Mouse (Mus musculus) embryonic fibroblast, embryonic 13.5 days (primary cell): ENCODE results near the gene Pcyt2. TPM values are rescaled to one million over a fixed set of nuclear protein-coding genes. Genes with fewer than 3 reads are reported as not detected.

Source experiments
- H3K27ac ChIP-seq: 2 replicates; pipeline ENCODE4 v1.5.1; 2012; ENCODE audit warnings: low read length, control low read depth, inconsistent platforms; ENCODE audit not compliant: insufficient read depth
- H3K4me1 ChIP-seq: 2 replicates; pipeline ENCODE4 v1.6.1; 2011; ENCODE audit warnings: low read length; ENCODE audit not compliant: control insufficient read depth, insufficient read depth
- H3K4me3 ChIP-seq: 2 replicates; pipeline ENCODE4 v1.5.1; 2011; ENCODE audit warnings: mild to moderate bottlenecking, control low read depth, low read length; ENCODE audit not compliant: insufficient read depth
- CTCF ChIP-seq: IDR thresholded peaks from 2 replicates; pipeline ENCODE4 v1.5.1; 2011; ENCODE audit warnings: mild to moderate bottlenecking, control low read depth, low read length, moderate library complexity, borderline replicate concordance; ENCODE audit not compliant: insufficient read depth
- POLR2A ChIP-seq: IDR thresholded peaks from 2 replicates; pipeline ENCODE4 v1.6.1; 2011; ENCODE audit warnings: low read depth, mild to moderate bottlenecking, control low read depth, low read length, moderate library complexity
- polyA plus RNA-seq: library from polyadenylated mRNA; stranded (reverse); fragments of >200 nt; gene quantifications from 2 replicates; pipeline ENCODE4 v1.2.4, GENCODE M21; 2011; ENCODE audit warnings: low read depth; ENCODE audit not compliant: missing spikeins, insufficient read length

Gene Pcyt2
- polyA plus RNA-seq, 1 experiment = 45.2 TPM

DNA sequence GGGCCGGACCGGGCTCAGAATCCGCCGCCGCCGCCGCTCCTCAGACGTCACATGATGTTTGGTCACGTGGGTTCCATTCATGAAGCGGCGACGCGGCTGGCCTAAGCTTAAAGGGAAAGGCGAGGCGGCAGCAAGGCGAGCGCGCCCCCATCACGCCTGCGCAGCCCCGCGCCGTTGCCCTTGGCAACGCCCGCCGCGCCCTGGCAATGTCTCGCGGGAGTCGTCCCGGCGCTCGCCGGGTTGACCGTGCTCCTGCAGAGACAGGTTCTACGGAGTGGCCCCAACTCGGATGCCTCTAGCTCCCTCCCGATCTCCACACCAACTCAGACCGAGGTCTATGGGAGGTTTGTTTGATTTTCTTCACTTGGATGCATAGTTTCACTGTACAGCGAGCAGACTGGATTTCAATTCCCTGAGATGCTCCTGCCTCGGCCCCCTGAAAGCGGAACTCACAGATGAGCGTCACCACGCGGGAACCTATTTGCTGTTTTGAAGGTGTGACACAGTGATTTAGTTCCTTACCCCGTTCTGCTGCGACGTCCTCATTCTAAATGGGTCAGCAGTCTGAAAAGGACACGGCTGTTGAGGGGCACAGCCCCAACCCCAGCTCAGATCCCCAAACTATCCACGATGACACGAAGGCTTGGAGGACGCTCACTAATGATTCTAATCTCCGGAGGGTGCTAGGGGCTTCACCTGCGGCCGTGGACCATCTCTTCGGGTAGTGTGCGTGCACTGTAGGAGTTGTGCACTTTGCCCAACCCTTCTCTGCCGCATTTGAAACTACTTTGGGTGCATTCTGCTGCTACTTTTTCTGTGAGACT lies 16.0 kb upstream of the Pcyt2 start, which contains the start of gene Mafg:
Gene Mafg (minus strand): TSS at position 81 of the 824 bp plus-strand sequence.
- TF ChIP-seq POLR2A (peak; percentile 74), CTCF (no peak)

GRCm38 (mm10) chr11:120632559-120633519 lies 15.1 kb upstream of the Pcyt2 start:
- peak; percentile 58; the same call in 1 of the 2 replicates for TF ChIP-seq POLR2A
- no peak for TF ChIP-seq CTCF
- Histone ChIP-seq H3K27ac (peak overlapping the region; percentile 90), H3K4me1 (peaks cover 8% of the 10 kb centered on the region; the same call in 1 of the 2 replicates), H3K4me3 (peak overlapping the region; percentile 75)

More for the DNA sequence above, 16.0 kb upstream of the Pcyt2 start, which contains the start of gene Mafg:
- H3K4me1 ChIP-seq = peaks cover 8% of the 10 kb centered on the region; the same call in 1 of the 2 replicates
- peak within 1 kb of the TSS; percentile 90 for H3K27ac ChIP-seq
- H3K4me3 ChIP-seq = peak within 1 kb of the TSS; percentile 75

DNA sequence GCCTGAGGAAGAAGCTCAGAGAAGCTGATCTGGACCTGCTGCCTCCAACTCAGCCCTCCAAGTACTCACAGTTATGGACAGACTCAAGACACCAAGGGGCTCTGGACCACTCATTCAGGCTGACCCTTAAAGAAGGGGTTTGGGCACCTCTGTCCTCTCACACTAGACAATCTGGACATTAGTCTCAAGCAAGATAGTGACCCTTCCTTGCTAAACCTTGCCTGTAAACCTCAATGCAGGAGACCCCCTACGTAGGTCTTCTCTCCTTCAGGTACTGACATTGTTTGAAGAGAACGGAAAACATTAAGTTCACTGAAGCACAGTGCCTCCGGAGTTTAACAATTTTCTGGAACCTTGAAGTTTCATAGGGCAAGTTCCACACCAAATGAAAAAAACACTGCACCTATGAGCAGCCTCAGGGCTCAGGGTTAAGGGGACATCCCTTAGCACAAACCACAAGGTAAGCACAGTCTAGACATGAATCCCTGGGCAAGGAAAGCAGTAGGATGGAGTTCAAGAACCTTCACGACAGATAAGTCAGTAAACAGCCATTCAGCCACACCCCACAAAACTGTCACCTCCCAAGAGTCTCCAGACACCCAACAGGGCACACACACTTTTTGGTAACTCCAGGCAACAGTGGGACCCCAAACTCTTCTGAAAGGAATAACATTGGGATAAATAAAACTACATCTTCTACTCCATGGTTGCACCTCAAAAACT lies 14.2 kb upstream of the Pcyt2 start:
- Histone ChIP-seq H3K27ac (peak overlapping the region; percentile 90), H3K4me3 (peak overlapping the region; percentile 75), H3K4me1 (peaks cover 8% of the 10 kb centered on the region; the same call in 1 of the 2 replicates)
- TF ChIP-seq POLR2A (no peak; the same call in 1 of the 2 replicates), CTCF (no peak)

DNA sequence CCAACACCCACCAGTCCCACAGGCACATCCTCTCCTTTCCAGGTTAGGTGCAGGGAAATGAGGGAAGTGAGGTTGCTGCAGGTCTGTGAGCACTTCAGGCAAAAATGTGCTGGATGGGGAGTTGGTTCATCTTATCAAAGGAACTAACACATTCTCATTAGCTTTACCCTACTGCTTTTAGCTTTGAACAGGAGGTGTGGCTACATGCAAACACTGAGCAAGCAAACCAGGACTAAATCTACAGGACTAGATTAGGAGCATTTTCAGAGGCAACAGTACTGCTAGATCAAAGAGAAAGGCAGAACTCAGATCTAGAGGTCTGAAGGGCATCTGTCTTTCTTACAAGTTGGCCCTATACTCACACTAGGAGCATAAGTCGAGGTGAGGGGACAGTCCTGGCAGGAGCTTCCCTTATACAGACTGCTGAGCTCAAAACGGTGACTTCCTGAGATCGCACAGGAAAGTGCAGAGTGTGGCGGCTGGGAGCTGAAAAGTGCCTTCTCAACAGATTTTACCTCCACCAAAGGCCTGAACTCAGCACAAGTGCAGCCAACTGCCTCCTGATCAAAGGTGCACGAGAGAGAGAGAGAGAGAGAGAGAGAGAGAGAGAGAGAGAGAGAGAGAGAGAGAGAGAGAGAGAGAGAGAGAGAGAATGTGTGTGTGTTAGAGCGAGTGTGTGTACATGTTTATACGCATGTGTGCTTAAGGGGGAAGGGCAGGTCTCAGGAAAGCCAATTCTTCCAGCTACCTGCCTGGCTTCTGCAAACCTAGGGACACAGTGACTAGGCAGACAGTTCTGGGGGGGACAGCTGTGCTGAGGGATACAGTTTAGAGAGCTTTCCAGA lies 13.4 kb upstream of the Pcyt2 start:
- H3K27ac ChIP-seq = peak overlapping the region; percentile 90

GRCm38 (mm10) chr11:120630401-120630871 lies 12.7 kb upstream of the Pcyt2 start:
- Histone ChIP-seq H3K4me1 (peaks cover 8% of the 10 kb centered on the region; the same call in 1 of the 2 replicates), H3K4me3 (no peak overlapping the region; the same call in 1 of the 2 replicates), H3K27ac (peak overlapping the region; percentile 90)
- TF ChIP-seq CTCF (no peak), POLR2A (no peak)

More for the DNA sequence above, 13.4 kb upstream of the Pcyt2 start:
- TF ChIP-seq POLR2A (no peak), CTCF (no peak)
- H3K4me3 ChIP-seq = peak overlapping the region; percentile 75
- H3K4me1 ChIP-seq = peaks cover 8% of the 10 kb centered on the region; the same call in 1 of the 2 replicates

DNA sequence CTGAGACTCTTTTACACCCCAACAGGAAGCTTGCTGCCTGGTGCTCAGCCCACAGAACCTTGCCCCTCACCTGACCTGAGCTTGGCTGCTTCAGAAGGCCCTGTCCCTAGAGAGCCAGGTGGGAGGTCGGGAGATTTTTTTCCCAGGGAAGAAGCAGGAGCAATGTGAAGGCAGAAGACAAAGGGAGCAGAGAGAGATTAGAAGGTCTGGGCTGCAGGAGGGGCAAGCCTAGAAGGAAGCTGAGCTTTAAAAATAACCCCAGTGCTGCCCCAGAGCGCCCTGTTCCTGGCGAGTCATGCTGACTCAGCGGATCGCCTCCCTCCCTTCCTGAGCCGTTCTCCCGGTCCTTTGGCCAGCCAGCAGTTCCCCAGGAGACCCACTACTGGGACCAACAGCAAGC lies 12.2 kb upstream of the Pcyt2 start:
- Histone ChIP-seq H3K4me1 (peaks cover 8% of the 10 kb centered on the region; the same call in 1 of the 2 replicates), H3K27ac (peak overlapping the region; percentile 90)
- no peak for TF ChIP-seq CTCF
- no peak for TF ChIP-seq POLR2A

GRCm38 (mm10) chr11:120629341-120629730 lies 11.6 kb upstream of the Pcyt2 start:
- no peak for TF ChIP-seq POLR2A
- TF ChIP-seq CTCF = no peak
- Histone ChIP-seq H3K4me3 (no peak overlapping the region), H3K4me1 (peaks cover 8% of the 10 kb centered on the region; the same call in 1 of the 2 replicates), H3K27ac (peak overlapping the region; percentile 90)

More for the DNA sequence above, 12.2 kb upstream of the Pcyt2 start:
- H3K4me3 ChIP-seq = no peak overlapping the region; the same call in 1 of the 2 replicates
